ENCODE assay signal across 12 mouse cellular contexts in the genomic region with DNA sequence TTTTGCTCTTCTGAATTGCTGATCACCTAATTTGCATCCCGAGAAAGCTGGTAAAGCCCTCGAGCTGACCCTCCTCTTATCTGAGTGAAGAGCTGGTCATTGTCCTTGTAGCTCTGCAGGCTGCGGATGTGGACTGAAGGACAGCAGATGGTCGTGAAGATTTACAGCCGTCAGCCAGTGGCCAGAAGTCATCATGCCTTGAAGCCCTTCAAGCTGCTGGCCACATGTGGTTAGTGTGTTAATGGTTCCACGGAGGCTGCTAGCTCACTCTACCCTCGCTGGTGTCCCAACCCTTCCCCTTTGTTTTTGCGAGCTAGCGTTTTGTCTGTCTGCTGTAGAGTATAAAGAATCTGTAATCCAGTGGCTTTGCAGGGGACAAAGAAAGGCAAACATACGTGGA.
DNase-seq lines count a peak whose midpoint lies in the region; ATAC-seq and TF ChIP-seq lines count a peak whose summit lies in the region.
"Had no signal": no experiment of that assay in that cellular context is flagged by ENCODE, and none has a peak within 500 bp of the region (broad histone marks: within the 10 kb centered on the region; RNA-seq: fewer than 3 reads in every experiment).

No protein-coding gene starts in this region.

- no peaks in the 10 kb centered on the region for H3K9me3 ChIP-seq in forebrain, embryonic 12.5 days
- H3K9me3 ChIP-seq in forebrain, embryonic 14.5 days (replicated peaks; ENCODE audit: control insufficient read depth, low read length): no peaks in the 10 kb centered on the region
- no peaks in the 10 kb centered on the region for H3K9me3 ChIP-seq in hindbrain, postnatal 0 days (ENCODE audit: low read length)
- no peaks in the 10 kb centered on the region for H3K9me3 ChIP-seq in heart, embryonic 11.5 days (replicated peaks; ENCODE audit: control insufficient read depth, low read length)
- H3K9me3 ChIP-seq in intestine, embryonic 16.5 days (ENCODE audit: control insufficient read depth, low read length): no peaks in the 10 kb centered on the region
- H3K9me3 ChIP-seq in liver, embryonic 12.5 days (replicated peaks): no peaks in the 10 kb centered on the region

- H3K36me3 ChIP-seq in forebrain, embryonic 12.5 days (replicated peaks): peaks cover 14% of the 10 kb centered on the region
- peaks cover 10% of the 10 kb centered on the region for H3K36me3 ChIP-seq in forebrain, embryonic 14.5 days (ENCODE audit: control insufficient read depth, insufficient read depth, low read length)
- H3K36me3 ChIP-seq in hindbrain, postnatal 0 days (ENCODE audit: insufficient read depth, low read length): no peaks in the 10 kb centered on the region; the same call in 1 of the 2 replicates
- H3K36me3 ChIP-seq in heart, embryonic 11.5 days (ENCODE audit: control insufficient read depth, insufficient read depth, low read length): no peaks in the 10 kb centered on the region
- peaks cover 6% of the 10 kb centered on the region for H3K36me3 ChIP-seq in intestine, embryonic 16.5 days (ENCODE audit: control insufficient read depth, insufficient read depth, low read length)
- no peaks in the 10 kb centered on the region for H3K36me3 ChIP-seq in liver, embryonic 12.5 days

- TF ChIP-seq CTCF in hindbrain, postnatal 0 days (IDR thresholded peaks at IDR 0.05; ENCODE audit: low read depth): no peak

- DNase-seq in forebrain, embryonic 14.5 days (ENCODE audit: low spot score): no peak
- DNase-seq in adrenal gland, postnatal 36 days: peak; percentile 25 to 60
- peak; percentile 22 for DNase-seq in hindbrain, postnatal 0 days (ENCODE audit: low spot score)
- DNase-seq in neural tube, embryonic 10.5 days (ENCODE audit: extremely low spot score, low spot score): peak; percentile 51
- DNase-seq: heart, postnatal 10 days; lung, embryonic 14.5 days; right cerebral cortex, postnatal 4 days had no signal

- no peak overlapping the region for H3K27ac ChIP-seq in forebrain, embryonic 12.5 days
- no peak overlapping the region for H3K27ac ChIP-seq in forebrain, embryonic 14.5 days (ENCODE audit: low read depth, low read length)
- H3K27ac ChIP-seq in hindbrain, postnatal 0 days: no peak overlapping the region
- H3K27ac ChIP-seq in heart, embryonic 11.5 days (ENCODE audit: low read depth, low read length): no peak overlapping the region
- no peak overlapping the region for H3K27ac ChIP-seq in intestine, embryonic 16.5 days (ENCODE audit: low read length)
- no peak overlapping the region for H3K27ac ChIP-seq in liver, embryonic 12.5 days

- peaks cover 19% of the 10 kb centered on the region for H3K4me1 ChIP-seq in forebrain, embryonic 12.5 days
- peaks cover 5% of the 10 kb centered on the region for H3K4me1 ChIP-seq in forebrain, embryonic 14.5 days (ENCODE audit: control insufficient read depth, insufficient read depth, low read length)
- no peaks in the 10 kb centered on the region for H3K4me1 ChIP-seq in hindbrain, postnatal 0 days (ENCODE audit: insufficient read depth, low read length)
- peaks cover 7% of the 10 kb centered on the region; the same call in 1 of the 2 replicates for H3K4me1 ChIP-seq in heart, embryonic 11.5 days (ENCODE audit: control insufficient read depth, insufficient read depth, low read length)
- peaks cover 7% of the 10 kb centered on the region for H3K4me1 ChIP-seq in intestine, embryonic 16.5 days (ENCODE audit: control insufficient read depth, insufficient read depth, low read length)
- H3K4me1 ChIP-seq in liver, embryonic 12.5 days: 0 out of 2 replicates have a peak, but pooled peaks cover 2% of the 10 kb centered on the region

- WGBS in forebrain, embryonic 12.5 days: 20% methylated on average over 10 of the region's 10 CpGs
- 21% methylated on average over 10 of the region's 10 CpGs for WGBS in forebrain, embryonic 14.5 days
- WGBS in hindbrain, postnatal 0 days: 20% methylated on average over 10 of the region's 10 CpGs
- 32% methylated on average over 10 of the region's 10 CpGs for WGBS in heart, embryonic 11.5 days (ENCODE audit: insufficient replicate concordance)
- 31% methylated on average over 10 of the region's 10 CpGs for WGBS in intestine, embryonic 16.5 days
- WGBS in liver, embryonic 12.5 days (ENCODE audit: insufficient replicate concordance): 28% methylated on average over 10 of the region's 10 CpGs

- ATAC-seq in forebrain, embryonic 12.5 days (ENCODE audit: low FRiP score): peak; percentile 28
- ATAC-seq in forebrain, embryonic 14.5 days: no peak
- ATAC-seq in hindbrain, postnatal 0 days: no peak
- no peak for ATAC-seq in heart, embryonic 11.5 days (replicated peaks; ENCODE audit: insufficient number of reproducible peaks, low FRiP score, low TSS enrichment)
- ATAC-seq in intestine, embryonic 16.5 days: no peak
- ATAC-seq in liver, embryonic 12.5 days: no peak

- no peak overlapping the region for H3K4me3 ChIP-seq in forebrain, embryonic 12.5 days (replicated peaks)
- H3K4me3 ChIP-seq in forebrain, embryonic 14.5 days (ENCODE audit: low read depth, low read length): no peak overlapping the region
- no peak overlapping the region for H3K4me3 ChIP-seq in hindbrain, postnatal 0 days (ENCODE audit: low read length)
- H3K4me3 ChIP-seq in heart, embryonic 11.5 days (ENCODE audit: low read depth, low read length): no peak overlapping the region
- H3K4me3 ChIP-seq in intestine, embryonic 16.5 days (ENCODE audit: low read length): no peak overlapping the region
- H3K4me3 ChIP-seq in liver, embryonic 12.5 days: no peak overlapping the region
- H3K4me3 ChIP-seq: myocyte had no signal

- no peak overlapping the region for H3K4me2 ChIP-seq in forebrain, embryonic 12.5 days
- H3K4me2 ChIP-seq in forebrain, embryonic 14.5 days (ENCODE audit: low read length): no peak overlapping the region
- H3K4me2 ChIP-seq in hindbrain, postnatal 0 days (ENCODE audit: low read depth, low read length): no peak overlapping the region
- no peak overlapping the region for H3K4me2 ChIP-seq in heart, embryonic 11.5 days
- H3K4me2 ChIP-seq in intestine, embryonic 16.5 days (ENCODE audit: low read depth, low read length): no peak overlapping the region
- no peak overlapping the region for H3K4me2 ChIP-seq in liver, embryonic 12.5 days
- H3K4me2 ChIP-seq: lung, embryonic 14.5 days had no signal

- H3K27me3 ChIP-seq in forebrain, embryonic 12.5 days: no peaks in the 10 kb centered on the region
- H3K27me3 ChIP-seq in forebrain, embryonic 14.5 days (replicated peaks; ENCODE audit: control insufficient read depth, insufficient read depth, low read length): no peaks in the 10 kb centered on the region
- H3K27me3 ChIP-seq in hindbrain, postnatal 0 days (ENCODE audit: insufficient read depth, low read length): no peaks in the 10 kb centered on the region
- H3K27me3 ChIP-seq in heart, embryonic 11.5 days (ENCODE audit: control insufficient read depth, insufficient read depth, low read length): no peaks in the 10 kb centered on the region
- no peaks in the 10 kb centered on the region for H3K27me3 ChIP-seq in intestine, embryonic 16.5 days (replicated peaks; ENCODE audit: control insufficient read depth, insufficient read depth, low read length)
- H3K27me3 ChIP-seq in liver, embryonic 12.5 days (replicated peaks): no peaks in the 10 kb centered on the region

- no peak overlapping the region for H3K9ac ChIP-seq in forebrain, embryonic 12.5 days
- H3K9ac ChIP-seq in forebrain, embryonic 14.5 days (ENCODE audit: low read length): no peak overlapping the region
- no peak overlapping the region for H3K9ac ChIP-seq in hindbrain, postnatal 0 days (replicated peaks; ENCODE audit: low read length)
- no peak overlapping the region for H3K9ac ChIP-seq in heart, embryonic 11.5 days (ENCODE audit: low read depth, low read length)
- H3K9ac ChIP-seq in intestine, embryonic 16.5 days (ENCODE audit: low read depth, low read length): no peak overlapping the region
- H3K9ac ChIP-seq in liver, embryonic 12.5 days: no peak overlapping the region
- H3K9ac ChIP-seq: lung, embryonic 14.5 days had no signal
